Mouse (Mus musculus) layer of hippocampus, adult 2 months (tissue): ENCODE data around the gene Notch2. TPM values are rescaled to one million over a fixed set of nuclear protein-coding genes. Genes with fewer than 3 reads are reported as not detected.
"Not testable (repeated sequence)": the region's sequence is repeated elsewhere in the genome, so short reads cannot be mapped to it uniquely, and the experiment has no call there.

ENCODE experiments used
- DNase-seq, 2 experiments: peaks; one replicate each; pipeline ENCODE4 v3.0.0; 2022; ENCODE audit warnings: low spot score in 2 of 2
- H3K27ac ChIP-seq: fragments of 200-600 bp; 2 replicates; pipeline ENCODE4 v1.8.1; 2022
- H3K4me3 ChIP-seq: fragments of 200-600 bp; 2 replicates; pipeline ENCODE4 v1.8.1; 2022; ENCODE audit warnings: mild to moderate bottlenecking
- CTCF ChIP-seq: fragments of 200-600 bp; conservative IDR thresholded peaks from 2 replicates; pipeline ENCODE4 v1.8.1; 2022; ENCODE audit warnings: antibody characterized with exemption, mild to moderate bottlenecking, moderate library complexity
- total RNA-seq, 2 experiments: library from RNA; stranded (reverse); gene quantifications; 2 replicates each; pipeline ENCODE4 v1.2.3; 2021

Gene Notch2
- total RNA-seq, 2 experiments from 2014 or later, result 22.2 to 25.5 TPM

DNA sequence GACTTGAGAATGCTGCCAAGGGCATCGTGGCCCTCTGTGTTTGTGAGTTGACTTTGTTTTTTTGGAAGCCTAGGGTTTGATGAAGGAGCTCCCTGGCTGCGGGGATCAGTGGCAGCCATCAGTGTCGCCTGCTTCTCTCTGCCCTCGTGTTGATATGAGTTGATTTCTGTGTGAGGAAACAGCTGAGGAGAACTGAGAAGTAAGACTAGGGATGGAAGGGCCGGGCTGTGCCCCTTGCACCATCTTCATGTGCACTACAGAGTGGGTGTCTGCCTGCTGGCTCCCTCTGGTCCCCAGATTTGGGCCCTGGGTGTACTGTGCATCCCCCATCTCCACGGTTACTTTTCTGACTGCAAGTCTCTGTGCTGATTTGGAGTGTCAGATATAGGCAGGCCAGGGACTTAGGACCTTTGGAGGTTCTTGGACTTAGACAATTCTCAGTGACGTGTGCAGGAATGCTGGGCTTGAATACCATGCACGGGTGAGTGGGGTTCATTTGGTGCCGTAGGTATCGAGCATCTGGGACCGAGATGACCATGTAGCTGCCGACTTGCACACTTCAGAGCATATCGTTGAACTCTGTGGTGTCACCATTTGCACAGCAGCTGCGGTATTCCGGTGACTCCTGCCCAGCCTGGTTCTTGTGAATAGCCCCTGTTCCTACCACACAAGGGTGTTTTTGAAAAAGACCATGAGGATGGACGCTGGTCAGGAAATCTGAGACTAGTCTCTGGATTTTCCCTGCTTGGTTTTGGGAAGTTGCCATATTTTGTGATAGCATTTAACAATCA is 26.5 kb downstream of the Notch2 start:
- no peak for DNase-seq
- TF ChIP-seq CTCF, result no peak
- Histone ChIP-seq H3K27ac (peak overlapping the region; percentile 49), H3K4me3 (no peak overlapping the region)

DNA sequence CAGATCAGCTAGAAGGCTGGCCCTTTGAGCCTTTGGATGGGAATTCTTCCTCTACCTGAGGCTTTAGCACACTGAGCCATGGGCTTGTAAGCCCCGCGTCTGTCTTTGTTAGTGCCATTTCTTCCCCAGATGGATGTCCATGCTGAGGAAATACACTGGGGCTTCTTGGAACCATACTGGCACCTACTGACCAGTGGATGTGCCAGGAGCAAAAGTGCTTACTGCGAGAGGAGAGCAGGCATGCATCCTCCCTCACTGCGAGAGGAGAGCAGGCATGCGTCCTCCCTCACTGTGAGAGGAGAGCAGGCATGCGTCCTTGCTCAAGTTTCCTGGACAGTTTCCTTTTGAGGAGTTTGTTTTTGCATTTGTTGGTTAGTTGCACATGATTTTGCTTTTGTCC is 27.5 kb downstream of the Notch2 start:
- DNase-seq, result no peak
- TF ChIP-seq CTCF, result no peak
- Histone ChIP-seq H3K4me3 (no peak overlapping the region), H3K27ac (peak overlapping the region; percentile 33; the same call in 1 of the 2 replicates)

DNA sequence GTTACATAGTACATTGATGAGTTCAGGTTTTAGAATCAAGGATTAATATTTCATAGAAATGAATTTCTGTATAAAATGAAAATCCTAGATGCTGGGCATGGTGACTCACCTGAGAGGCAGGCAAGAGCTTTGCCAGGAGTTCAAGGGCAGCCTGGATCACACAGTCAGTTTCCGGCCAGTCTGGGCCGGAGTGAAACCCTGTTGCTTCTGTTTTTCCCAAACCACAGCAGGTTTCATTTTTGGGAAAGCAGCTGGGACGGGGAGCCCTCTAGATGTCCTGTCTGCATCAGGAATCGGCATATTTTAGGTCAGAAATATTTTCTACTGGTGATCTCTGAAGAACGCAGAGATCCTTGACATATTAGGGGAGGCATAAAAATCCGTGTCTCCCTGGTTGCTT is 29.0 kb downstream of the Notch2 start:
- Histone ChIP-seq H3K4me3 (peak overlapping the region; percentile 39), H3K27ac (peak overlapping the region; percentile 86)
- no peak for DNase-seq
- TF ChIP-seq CTCF, result no peak

- DNase-seq, result peak; percentile 42 to 67
- TF ChIP-seq CTCF, result 0 out of 2 replicates have a peak, but pooled peaks have one; percentile 3
- peak overlapping the region; percentile 86 for H3K27ac ChIP-seq
- peak overlapping the region; percentile 39 for H3K4me3 ChIP-seq
Measured at GRCm38 (mm10) chr3:98042955-98043456, 29.7 kb downstream of the Notch2 start.

DNA sequence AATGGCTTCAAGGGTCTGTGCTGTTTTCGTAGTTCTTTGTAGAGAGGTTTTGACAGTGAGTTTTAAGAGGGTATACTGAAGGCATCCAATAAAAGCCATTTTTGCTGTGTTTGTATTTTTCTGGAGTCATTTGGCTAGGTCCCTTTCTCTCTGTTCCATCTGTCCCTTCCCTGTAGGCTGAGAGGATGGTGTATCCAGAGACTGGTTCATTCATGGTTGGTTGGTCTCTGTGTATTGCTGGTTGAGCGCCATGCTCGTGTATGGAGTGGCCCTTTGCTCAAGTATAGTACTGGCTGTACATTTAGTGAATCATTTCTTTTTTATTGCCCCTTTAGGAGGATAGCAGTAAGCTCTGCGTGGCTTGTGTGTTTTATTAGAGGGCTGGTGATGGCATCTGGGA is 30.3 kb downstream of the Notch2 start:
- Histone ChIP-seq H3K4me3 (no peak overlapping the region), H3K27ac (peak overlapping the region; percentile 86)
- no peak for DNase-seq
- TF ChIP-seq CTCF, result no peak

DNA sequence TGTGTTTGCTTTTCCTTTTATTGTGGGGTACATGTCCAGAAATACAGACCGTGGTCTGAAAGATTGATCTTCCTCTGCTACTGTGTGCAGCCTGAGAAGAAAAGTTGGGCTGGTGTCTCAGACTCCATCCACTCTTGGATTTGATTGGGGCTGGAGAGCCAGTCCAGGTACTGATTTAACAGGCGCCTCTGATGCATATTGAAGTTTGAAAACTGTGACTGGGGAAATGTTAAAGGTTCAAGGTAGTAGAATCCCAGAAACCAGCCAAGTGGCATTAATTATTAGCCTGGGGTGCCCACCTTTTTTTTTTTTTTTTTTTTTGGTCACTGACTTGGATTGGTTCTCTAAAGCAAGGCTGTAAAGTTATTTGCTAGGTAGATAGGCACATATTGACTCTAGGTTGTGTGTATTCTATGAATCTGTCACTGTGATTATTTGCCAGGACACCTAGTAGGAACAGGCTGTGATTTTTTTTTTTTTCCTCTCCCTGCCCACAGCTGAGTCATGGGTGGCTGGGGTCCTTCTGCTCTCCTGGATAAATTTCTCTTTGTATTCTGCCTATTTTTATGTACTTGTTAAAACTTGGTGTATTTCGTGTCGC is 31.5 kb downstream of the Notch2 start:
- no peak for DNase-seq
- TF ChIP-seq CTCF, result no peak
- Histone ChIP-seq H3K4me3 (no peak overlapping the region), H3K27ac (peak overlapping the region; percentile 86)

DNA sequence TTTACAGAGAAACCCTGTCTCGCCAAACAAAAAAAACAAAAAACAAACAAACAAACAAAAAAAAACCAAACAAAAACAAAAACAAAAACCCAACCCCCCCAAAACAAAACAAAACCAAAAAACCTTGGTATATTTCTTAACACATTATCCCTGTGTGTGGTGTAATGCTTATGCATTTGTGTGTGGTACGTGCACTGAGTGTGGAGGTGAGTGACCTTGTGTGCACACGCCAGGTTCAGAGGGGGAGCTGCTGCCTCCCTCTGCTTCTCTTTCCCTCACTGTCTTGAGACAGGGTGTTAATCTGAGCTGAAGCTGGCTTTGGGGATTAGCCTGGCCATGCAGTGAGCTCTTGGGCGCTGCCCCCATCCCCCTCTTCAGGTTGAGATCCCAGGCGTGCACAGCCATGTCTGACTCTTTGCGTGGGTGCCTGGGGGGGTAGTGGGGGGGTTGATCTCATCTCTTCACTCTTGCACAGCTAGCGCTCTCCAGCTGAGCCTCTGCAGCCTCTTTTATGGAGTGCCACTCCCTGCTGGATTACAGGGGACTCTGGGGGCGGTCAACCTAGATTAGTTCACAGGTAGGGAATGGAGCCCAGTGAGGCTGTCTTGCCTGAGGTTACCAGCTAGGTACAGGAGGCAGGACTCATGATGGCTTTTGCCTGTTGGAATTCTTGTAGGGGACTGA is 32.3 kb downstream of the Notch2 start:
- Histone ChIP-seq H3K27ac (peak overlapping the region; percentile 86), H3K4me3 (no peak overlapping the region)
- no peak for DNase-seq
- no peak for TF ChIP-seq CTCF

GRCm38 (mm10) chr3:98046305-98046704 is 33.0 kb downstream of the Notch2 start:
- DNase-seq, result no peak
- peak overlapping the region; percentile 86 for H3K27ac ChIP-seq
- TF ChIP-seq CTCF, result no peak
- no peak overlapping the region for H3K4me3 ChIP-seq

DNA sequence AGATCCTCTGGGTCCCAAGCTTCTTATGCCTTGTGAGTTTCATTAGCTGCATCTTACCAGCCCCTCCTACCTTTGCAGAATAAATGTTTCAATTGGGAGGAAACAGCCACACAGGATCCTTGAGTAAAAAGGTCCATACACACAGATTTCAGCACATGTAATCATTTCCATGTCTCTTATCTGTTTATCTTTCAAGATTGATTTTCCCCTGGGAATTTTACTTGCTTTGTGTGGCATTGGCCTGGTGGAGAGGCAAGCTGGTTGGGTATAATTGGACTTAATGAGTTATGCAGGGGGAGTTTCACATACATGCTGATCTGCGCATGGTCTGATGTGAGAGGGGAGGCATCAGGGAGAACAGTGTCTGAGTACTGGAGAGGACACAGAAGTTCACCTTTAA is 36.3 kb downstream of the Notch2 start:
- no peak for TF ChIP-seq CTCF
- no peak for DNase-seq
- Histone ChIP-seq H3K27ac (no peak overlapping the region), H3K4me3 (no peak overlapping the region)

- H3K4me3 ChIP-seq, H3K27ac ChIP-seq, DNase-seq: not testable (repeated sequence)
Measured at GRCm38 (mm10) chr3:98050086-98050485, 36.8 kb downstream of the Notch2 start.

DNA sequence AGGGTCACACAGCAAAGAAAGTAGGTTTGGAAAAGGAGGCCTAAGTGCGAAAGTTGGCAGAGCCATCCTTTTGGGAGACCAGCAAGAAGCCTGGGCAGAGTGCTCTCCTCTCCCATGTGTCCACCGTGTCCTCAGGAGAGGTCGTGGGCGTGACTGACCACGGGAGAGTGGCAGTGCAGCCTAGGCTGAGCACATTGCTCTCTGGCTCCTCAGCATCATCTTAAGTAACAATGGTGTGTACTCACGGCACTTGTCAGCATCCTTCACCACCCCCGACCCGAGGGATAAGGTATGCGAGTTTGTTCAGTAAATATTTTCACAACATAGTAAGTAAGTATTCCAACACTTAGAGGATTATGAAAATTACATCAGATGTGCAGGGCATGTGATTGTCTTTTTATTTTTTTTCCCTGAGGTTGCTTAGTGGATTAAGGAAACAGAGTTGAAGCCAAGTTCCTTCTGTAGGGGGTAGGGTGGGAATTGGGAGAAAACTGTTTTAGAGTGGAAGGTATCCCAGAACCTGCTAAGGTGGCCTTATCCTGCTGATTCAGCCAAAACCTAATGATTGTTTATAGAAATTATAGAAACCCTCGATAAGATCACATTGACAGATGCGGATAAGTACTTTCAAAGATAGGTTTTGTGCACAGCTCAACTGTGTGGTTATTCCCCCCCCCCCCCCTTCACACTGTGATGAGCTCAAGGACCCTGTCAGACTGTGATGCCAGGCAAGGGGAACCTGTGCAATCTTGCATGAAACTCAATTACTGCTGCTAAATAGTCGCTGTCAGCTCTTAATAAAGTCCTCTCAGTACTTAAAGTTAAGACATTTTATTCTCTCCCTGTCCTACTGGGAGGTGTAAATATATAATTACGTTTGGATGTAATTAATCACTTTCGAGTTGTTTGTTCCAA is 37.4 kb downstream of the Notch2 start:
- TF ChIP-seq CTCF, result no peak
- Histone ChIP-seq H3K27ac (no peak overlapping the region), H3K4me3 (no peak overlapping the region)
- no peak for DNase-seq

GRCm38 (mm10) chr3:98051407-98051968 is 38.2 kb downstream of the Notch2 start:
- no peak for TF ChIP-seq CTCF
- Histone ChIP-seq H3K27ac (no peak overlapping the region; the same call in 1 of the 2 replicates), H3K4me3 (no peak overlapping the region)
- DNase-seq, result no peak
